8 mouse cellular contexts compared by ENCODE assay signal in genomic region chr19:8518273-8518672, GRCm38 (mm10).
DNase-seq lines count a peak whose midpoint lies in the region; ATAC-seq lines count a peak whose summit lies in the region.

No protein-coding gene starts in this region.

- DNase-seq in 3T3-L1 (ENCODE audit: low read depth, low spot score) = peak; percentile 0
- peak; percentile 54 to 63 for DNase-seq in CD8-positive naive resting alpha-beta T cell, adult 2 months (ENCODE audit: low read depth in 2 of 2, low spot score in 2 of 2)
- peak; percentile 31 for DNase-seq in kidney, postnatal 36 days
- DNase-seq in cerebellum, postnatal 10 days = no peak
- no peak for DNase-seq in MN1 (ENCODE audit: low spot score)
- no peak for DNase-seq in layer of hippocampus, postnatal 10 days (ENCODE audit: low spot score in 2 of 2)

- peak; percentile 75 for ATAC-seq in erythroid progenitor cell, adult 5-6 weeks (replicated peaks; ENCODE audit: low FRiP score, poor library complexity, severe bottlenecking)
- ATAC-seq in monocyte, adult 5-6 weeks (replicated peaks; ENCODE audit: insufficient number of reproducible peaks, low FRiP score, low TSS enrichment, poor library complexity, severe bottlenecking) = peak; percentile 96

Comparison
In these comparisons a context has a peak if more than half of its experiments do, and no peak if none do; other contexts are left out.
1. DNase-seq: peak in 3T3-L1 (single experiment), CD8-positive naive resting alpha-beta T cell, adult 2 months (2 of 2) and kidney, postnatal 36 days (2 of 2); none in cerebellum, postnatal 10 days (0 of 2), MN1 (single experiment) and layer of hippocampus, postnatal 10 days (0 of 2).